Mouse (Mus musculus) myocyte (in vitro differentiated cells): ENCODE measurements at regions not wholly inside any gene's neighbourhood (a gene's known extent, or its start where the extent isn't known, plus 50 kb on each side); places are given as distances from the start of the nearest gene placed in this dataset.

Experiments used
- H3K27me3 ChIP-seq: one replicate; pipeline ENCODE4 v1.6.1; 2011; ENCODE audit not compliant: control insufficient read depth, insufficient read depth, insufficient read length
- H3K36me3 ChIP-seq: one replicate; pipeline ENCODE4 v1.6.1; 2011; ENCODE audit not compliant: control insufficient read depth, insufficient read depth
- H3K4me2 ChIP-seq: one replicate; pipeline ENCODE4 v1.6.1; 2011; ENCODE audit warnings: low read depth, control low read depth
- H3K4me3 ChIP-seq: one replicate; pipeline ENCODE4 v1.5.1; 2011; ENCODE audit warnings: mild to moderate bottlenecking, control low read depth, moderate library complexity
- H3K79me2 ChIP-seq: one replicate; pipeline ENCODE4 v1.6.1; 2011; ENCODE audit not compliant: control insufficient read depth, insufficient read depth
- H3ac ChIP-seq: one replicate; pipeline ENCODE4 v1.6.1; 2011; ENCODE audit not compliant: control insufficient read depth, insufficient read length
- CEBPB ChIP-seq: IDR thresholded peaks from 2 replicates; pipeline ENCODE4 v1.6.1; 2011; ENCODE audit warnings: mild to moderate bottlenecking, moderate library complexity; ENCODE audit not compliant: poor library complexity, insufficient read depth, severe bottlenecking
- E2F4 ChIP-seq: IDR thresholded peaks from one replicate; pipeline ENCODE4 v1.6.1; 2011; ENCODE audit warnings: mild to moderate bottlenecking, control low read depth, moderate library complexity; ENCODE audit not compliant: insufficient read depth
- MAX ChIP-seq: IDR thresholded peaks from one replicate; pipeline ENCODE4 v1.6.1; 2011; ENCODE audit warnings: low read depth, mild to moderate bottlenecking, control low read depth
- MYOD1 ChIP-seq, 3 experiments: IDR thresholded peaks; one replicate each; pipeline ENCODE4 v1.6.1; 2011; ENCODE audit warnings: control low read depth in 2 of 3, low read depth in 2 of 3, mild to moderate bottlenecking in 2 of 3, moderate library complexity in 1 of 3; ENCODE audit not compliant: insufficient read length in 2 of 3, control insufficient read depth in 1 of 3
- MYOG ChIP-seq, 3 experiments: IDR thresholded peaks; one replicate each; pipeline ENCODE4 v1.6.1; 2011; ENCODE audit warnings: control low read depth in 2 of 3, low read depth in 2 of 3, mild to moderate bottlenecking in 2 of 3; ENCODE audit not compliant: insufficient read length in 2 of 3, control insufficient read depth in 1 of 3, insufficient read depth in 1 of 3
- POLR2A ChIP-seq: IDR thresholded peaks from one replicate; pipeline ENCODE4 v1.6.1; 2011; ENCODE audit warnings: low read depth, mild to moderate bottlenecking, control low read depth, moderate library complexity; ENCODE audit not compliant: insufficient read length
- POLR2AphosphoS2 ChIP-seq: IDR thresholded peaks from one replicate; pipeline ENCODE4 v1.6.1; 2011; ENCODE audit warnings: low read depth, control low read depth; ENCODE audit not compliant: insufficient read length
- REST ChIP-seq: IDR thresholded peaks from one replicate; pipeline ENCODE4 v1.6.1; 2011; ENCODE audit warnings: mild to moderate bottlenecking, control low read depth, moderate library complexity; ENCODE audit not compliant: insufficient read depth, insufficient read length
- SRF ChIP-seq: IDR thresholded peaks from one replicate; pipeline ENCODE4 v1.6.1; 2011; ENCODE audit warnings: low read depth; ENCODE audit not compliant: control insufficient read depth, insufficient read length
- TCF12 ChIP-seq: IDR thresholded peaks from one replicate; pipeline ENCODE4 v1.6.1; 2011; ENCODE audit warnings: mild to moderate bottlenecking, control low read depth; ENCODE audit not compliant: poor library complexity, insufficient read depth, severe bottlenecking
- TCF3 ChIP-seq: IDR thresholded peaks from one replicate; pipeline ENCODE4 v1.6.1; 2011; ENCODE audit warnings: low read depth, control low read depth; ENCODE audit not compliant: insufficient read length
- USF1 ChIP-seq: IDR thresholded peaks from one replicate; pipeline ENCODE4 v1.6.1; 2011; ENCODE audit warnings: low read depth, mild to moderate bottlenecking, control low read depth, moderate library complexity

DNA sequence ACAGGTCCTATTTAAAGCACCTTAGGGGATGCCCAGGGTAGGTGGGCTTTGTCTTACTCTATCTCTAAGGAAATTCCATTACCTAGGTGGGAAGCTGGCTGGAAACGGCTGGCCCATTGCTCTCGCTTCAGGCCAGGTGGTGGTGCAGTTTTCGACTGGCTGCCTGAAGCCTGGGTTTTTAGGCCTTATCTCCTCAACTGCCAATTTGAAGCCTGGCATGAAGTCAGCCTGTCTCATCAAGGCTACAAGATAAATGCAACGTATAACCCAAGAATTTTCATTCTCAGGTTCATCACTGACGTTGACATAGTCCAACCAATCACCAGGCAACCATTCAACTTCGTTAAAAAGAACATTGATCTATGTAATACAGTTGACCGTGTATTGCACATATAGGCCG, 417.3 kb upstream of the Gm6657 start:
- Histone ChIP-seq H3ac (no peak overlapping the region), H3K4me3 (no peak overlapping the region), H3K36me3 (no peaks in the 10 kb centered on the region), H3K27me3 (no peaks in the 10 kb centered on the region), H3K79me2 (no peaks in the 10 kb centered on the region), H3K4me2 (no peak overlapping the region)
- no peak for TF ChIP-seq POLR2AphosphoS2
- no peak for TF ChIP-seq POLR2A

DNA sequence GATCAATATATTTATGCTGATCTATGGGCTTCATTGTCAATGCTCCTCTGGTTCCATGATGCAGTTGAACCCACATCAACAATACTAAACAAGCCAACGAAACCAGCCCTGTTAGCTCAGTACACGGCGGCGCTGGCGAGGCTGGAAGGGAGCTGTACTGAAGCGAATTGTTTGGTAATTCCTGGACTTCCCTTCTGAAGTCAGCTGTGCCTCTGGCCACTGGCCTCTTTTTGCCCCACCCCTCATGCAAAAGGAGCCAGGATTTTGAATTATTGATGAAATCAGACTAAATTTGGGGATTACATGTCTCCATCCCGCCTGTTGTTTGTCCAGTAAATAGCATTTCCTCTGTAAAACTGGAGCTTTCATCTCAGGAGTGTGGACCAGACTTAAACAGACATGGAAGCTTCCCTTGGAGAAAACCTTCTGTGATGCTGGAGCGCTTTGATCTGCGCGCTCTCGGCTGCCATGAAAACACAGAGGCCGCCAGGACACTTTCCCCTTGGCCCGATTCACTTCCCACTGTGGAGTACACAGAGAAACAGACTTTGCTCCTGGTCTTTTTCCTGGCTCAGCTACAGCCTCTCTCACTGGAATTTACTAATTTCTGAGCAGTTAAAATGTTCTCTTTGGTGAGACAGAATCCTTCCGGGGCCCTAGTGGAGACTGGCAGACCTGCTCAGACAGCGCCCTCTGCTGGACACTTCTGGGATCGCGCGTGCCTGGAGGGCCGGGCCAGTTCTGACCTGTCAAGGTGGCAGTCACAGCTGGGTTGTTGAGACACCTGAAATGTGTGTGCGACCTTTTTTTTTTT, 412.9 kb upstream of the Gm6657 start:
- Histone ChIP-seq H3K27me3 (no peaks in the 10 kb centered on the region), H3K36me3 (no peaks in the 10 kb centered on the region), H3K4me3 (no peak overlapping the region), H3K4me2 (peak overlapping the region; percentile 55), H3ac (no peak overlapping the region), H3K79me2 (no peaks in the 10 kb centered on the region)
- no peak for TF ChIP-seq MYOD1 (IDR thresholded peaks at IDR 0.05; ENCODE audit: control insufficient read depth in 1 of 3, insufficient read length in 2 of 3, low read depth in 2 of 3)
- no peak for TF ChIP-seq SRF
- no peak for TF ChIP-seq POLR2AphosphoS2
- TF ChIP-seq CEBPB: no peak
- TF ChIP-seq USF1: no peak
- no peak for TF ChIP-seq POLR2A
- TF ChIP-seq E2F4: no peak
- no peak for TF ChIP-seq TCF3
- TF ChIP-seq MAX: no peak

DNA sequence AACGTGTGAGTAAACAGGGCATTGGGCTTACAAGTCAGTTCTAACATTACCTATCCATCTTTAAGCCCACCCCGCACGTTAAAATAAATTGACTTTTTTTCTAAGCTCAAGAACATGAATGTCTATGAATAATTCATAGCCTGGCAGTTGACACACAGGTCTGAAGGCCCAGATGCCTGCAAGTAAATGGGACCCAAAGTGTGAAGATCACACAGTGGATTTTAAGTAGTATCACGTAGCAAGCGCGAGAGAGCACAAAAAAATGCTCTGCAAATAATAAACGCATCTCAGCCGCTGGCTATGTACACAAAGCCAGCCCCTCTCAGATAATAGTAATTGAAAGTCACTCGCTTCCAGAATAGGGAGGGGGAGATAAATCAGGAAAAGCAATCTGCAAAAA, 410.1 kb upstream of the Gm6657 start:
- Histone ChIP-seq H3K27me3 (no peaks in the 10 kb centered on the region), H3K4me3 (no peak overlapping the region), H3ac (no peak overlapping the region), H3K36me3 (no peaks in the 10 kb centered on the region), H3K4me2 (no peak overlapping the region), H3K79me2 (no peaks in the 10 kb centered on the region)
- no peak for TF ChIP-seq MAX
- TF ChIP-seq POLR2AphosphoS2: no peak
- no peak for TF ChIP-seq TCF12
- no peak for TF ChIP-seq USF1
- no peak for TF ChIP-seq REST
- no peak for TF ChIP-seq CEBPB
- no peak for TF ChIP-seq TCF3
- no peak for TF ChIP-seq MYOD1 (IDR thresholded peaks at IDR 0.05; ENCODE audit: control insufficient read depth in 1 of 3, insufficient read length in 2 of 3, low read depth in 2 of 3)
- TF ChIP-seq E2F4: no peak
- no peak for TF ChIP-seq POLR2A
- TF ChIP-seq SRF: no peak
- TF ChIP-seq MYOG (IDR thresholded peaks at IDR 0.05; ENCODE audit: control insufficient read depth in 1 of 3, insufficient read depth in 1 of 3, insufficient read length in 2 of 3, low read depth in 2 of 3): no peak

DNA sequence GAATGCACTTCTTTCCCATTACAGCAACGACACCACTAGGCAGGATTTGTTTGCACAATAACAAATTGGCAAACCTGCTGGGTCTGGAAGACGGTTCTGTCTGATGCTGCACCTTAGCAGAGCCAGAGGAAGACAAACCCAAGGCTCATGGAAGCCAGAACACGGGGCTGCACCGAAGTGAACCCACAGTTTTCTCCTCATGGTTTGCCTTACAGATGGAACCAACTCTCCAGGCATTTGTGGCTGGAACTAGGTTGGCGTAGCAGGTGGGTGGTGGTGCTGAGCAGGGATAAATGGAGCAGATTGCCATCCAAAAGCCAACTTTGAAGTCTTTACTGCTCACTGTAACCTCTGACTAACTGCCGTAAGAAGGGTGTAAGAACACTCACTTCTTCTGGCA, 408.4 kb upstream of the Gm6657 start:
- Histone ChIP-seq H3ac (no peak overlapping the region), H3K36me3 (no peaks in the 10 kb centered on the region), H3K4me2 (no peak overlapping the region), H3K79me2 (no peaks in the 10 kb centered on the region), H3K4me3 (no peak overlapping the region), H3K27me3 (no peaks in the 10 kb centered on the region)
- no peak for TF ChIP-seq TCF3
- TF ChIP-seq USF1: no peak
- no peak for TF ChIP-seq TCF12
- TF ChIP-seq POLR2A: no peak
- TF ChIP-seq SRF: no peak
- no peak for TF ChIP-seq E2F4
- no peak for TF ChIP-seq CEBPB
- no peak for TF ChIP-seq MAX
- TF ChIP-seq MYOG (IDR thresholded peaks at IDR 0.05; ENCODE audit: control insufficient read depth in 1 of 3, insufficient read depth in 1 of 3, insufficient read length in 2 of 3, low read depth in 2 of 3): no peak
- no peak for TF ChIP-seq POLR2AphosphoS2
- no peak for TF ChIP-seq MYOD1 (IDR thresholded peaks at IDR 0.05; ENCODE audit: control insufficient read depth in 1 of 3, insufficient read length in 2 of 3, low read depth in 2 of 3)
- no peak for TF ChIP-seq REST

DNA sequence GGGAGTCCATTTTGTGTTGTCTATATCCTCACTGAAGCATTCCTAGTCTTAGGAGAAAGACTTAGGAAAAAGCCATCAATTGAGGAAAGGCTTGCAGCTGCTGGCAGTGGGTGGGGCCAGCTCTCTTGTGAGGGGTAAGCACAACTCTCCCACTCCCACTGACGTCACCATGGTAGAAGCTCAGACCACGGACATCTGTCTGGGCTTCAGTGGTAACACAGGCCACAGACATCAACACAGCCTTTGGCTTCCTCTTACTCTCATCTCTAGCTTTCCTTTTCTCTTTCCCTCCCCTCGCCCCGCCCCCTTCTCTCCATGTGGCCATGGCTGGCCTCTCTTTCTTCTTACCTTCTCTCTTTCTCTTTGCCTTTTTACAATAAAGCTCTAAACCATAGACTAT, 407.4 kb upstream of the Gm6657 start:
- H3K4me3 ChIP-seq: no peak overlapping the region
- no peaks in the 10 kb centered on the region for H3K36me3 ChIP-seq
- H3ac ChIP-seq: no peak overlapping the region
- no peaks in the 10 kb centered on the region for H3K79me2 ChIP-seq
- no peak overlapping the region for H3K4me2 ChIP-seq
- H3K27me3 ChIP-seq: no peaks in the 10 kb centered on the region
- TF ChIP-seq MYOD1 (IDR thresholded peaks at IDR 0.05; ENCODE audit: control insufficient read depth in 1 of 3, insufficient read length in 2 of 3, low read depth in 2 of 3) (no peak), SRF (no peak)
